In the genomic region with DNA sequence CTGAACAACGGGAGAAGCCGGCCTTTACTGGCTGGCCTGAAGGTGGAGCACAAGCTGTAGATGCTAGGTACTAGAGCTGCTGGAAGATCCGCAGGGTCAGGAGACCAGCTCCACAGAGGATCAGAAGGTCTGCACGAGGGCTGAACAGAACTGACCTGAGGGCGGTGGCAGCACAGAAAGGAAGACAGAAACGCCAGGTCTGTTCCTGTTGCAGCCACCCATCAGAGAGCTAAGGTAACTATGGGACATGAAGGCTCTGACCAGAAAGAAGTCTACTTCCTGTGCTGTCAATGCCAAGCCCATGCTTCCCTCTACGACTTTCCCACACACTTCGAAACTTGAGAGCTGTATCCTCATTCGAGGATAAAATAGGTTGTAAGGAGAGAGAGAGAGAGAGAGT, we compare ENCODE assay signal across 17 mouse cellular contexts. TPM values are rescaled to one million over a fixed set of nuclear protein-coding genes. Genes with fewer than 3 reads are reported as not detected.
DNase-seq lines count a peak whose midpoint lies in the region; ATAC-seq and TF ChIP-seq lines count a peak whose summit lies in the region.
"Had no signal": no experiment of that assay in that cellular context is flagged by ENCODE, and none has a peak within 500 bp of the region (broad histone marks: within the 10 kb centered on the region; RNA-seq: fewer than 3 reads in every experiment).

No protein-coding gene starts in this region.

- no peak for DNase-seq in cerebellum, adult 2 months
- peak; percentile 20 for DNase-seq in kidney, adult 9 months
- no peak for DNase-seq in kidney, postnatal 14 days
- no peak for DNase-seq in testis, postnatal 14 days (ENCODE audit: low spot score)
- no peak for DNase-seq in gastrocnemius, postnatal 25 days
- no peak for DNase-seq in Muller cell, postnatal 12 days (ENCODE audit: inconsistent ontology term)
- DNase-seq: cerebellum, postnatal 14 days; gastrocnemius, postnatal 14 days; lung, embryonic 14.5 days; thymus, postnatal 4 days had no signal

- no peak for TF ChIP-seq POLR2A in cerebellum, adult 2 months (IDR thresholded peaks at IDR 0.05; ENCODE audit: borderline replicate concordance, insufficient read depth, low read length)
- no peak for TF ChIP-seq POLR2A in testis, adult 2 months (IDR thresholded peaks at IDR 0.05; ENCODE audit: control insufficient read depth, low read depth, low read length)

- no peak overlapping the region for H3K4me3 ChIP-seq in cerebellum, adult 2 months (replicated peaks; ENCODE audit: insufficient read depth, low read depth, low read length)
- H3K4me3 ChIP-seq in testis, adult 2 months (ENCODE audit: control insufficient read depth, low read depth, low read length): no peak overlapping the region
- H3K4me3 ChIP-seq: forebrain, embryonic 12.5 days; limb, embryonic 13.5 days; midbrain, embryonic 15.5 days; neural tube, embryonic 13.5 days had no signal

- H3K4me1 ChIP-seq in cerebellum, adult 2 months (ENCODE audit: control insufficient read depth, insufficient read depth, low read length): peaks cover 3% of the 10 kb centered on the region; the same call in 1 of the 2 replicates
- no peaks in the 10 kb centered on the region for H3K4me1 ChIP-seq in testis, adult 2 months (ENCODE audit: control insufficient read depth, insufficient read depth, low read length)
- H3K4me1 ChIP-seq: limb, embryonic 13.5 days had no signal

- no peaks in the 10 kb centered on the region for H3K27me3 ChIP-seq in cerebellum, adult 2 months (ENCODE audit: control insufficient read depth, insufficient read depth, low read length)
- no peaks in the 10 kb centered on the region for H3K27me3 ChIP-seq in testis, adult 2 months (ENCODE audit: control insufficient read depth, insufficient read depth, low read length)
- H3K27me3 ChIP-seq: forebrain, embryonic 12.5 days; limb, embryonic 13.5 days; midbrain, embryonic 15.5 days; neural tube, embryonic 13.5 days had no signal

- H3K27ac ChIP-seq in cerebellum, adult 2 months (ENCODE audit: insufficient read depth, low read length): no peak overlapping the region
- no peak overlapping the region for H3K27ac ChIP-seq in testis, adult 2 months (ENCODE audit: control insufficient read depth, insufficient read depth, low read depth, low read length)
- H3K27ac ChIP-seq: forebrain, embryonic 12.5 days; limb, embryonic 13.5 days; midbrain, embryonic 15.5 days; neural tube, embryonic 13.5 days had no signal

- 80% methylated on average over 9 of the region's 9 CpGs for WGBS in cerebellum, adult 2 months

- TF ChIP-seq CTCF in cerebellum, adult 2 months (IDR thresholded peaks at IDR 0.05; ENCODE audit: borderline replicate concordance, insufficient read depth, low read depth, low read length): 0 out of 2 replicates have a peak, but pooled peaks have one; percentile 11
- TF ChIP-seq CTCF in testis, adult 2 months (IDR thresholded peaks at IDR 0.05; ENCODE audit: control insufficient read depth, insufficient read depth, insufficient replicate concordance, low read depth, low read length): peak; percentile 7; the same call in 1 of the 2 replicates

- no peaks in the 10 kb centered on the region; the same call in 1 of the 2 replicates for H3K36me3 ChIP-seq in testis, adult 2 months (ENCODE audit: control insufficient read depth, insufficient read depth, low read length)
- H3K36me3 ChIP-seq: forebrain, embryonic 12.5 days; midbrain, embryonic 15.5 days had no signal

- ATAC-seq in cerebellum, adult (ENCODE audit: insufficient number of reproducible peaks, low FRiP score, low TSS enrichment): no peak
- ATAC-seq: CD4-positive, CD25-positive, alpha-beta regulatory T cell, adult 4 months; midbrain, embryonic 15.5 days had no signal

RNA-seq across cellular contexts. Expression of a gene that starts 53.3 kb away (rescaled TPM):
- polyA plus RNA-seq in cerebellum, adult 2 months (2012; rRNA removed): 259 and 263 TPM in 2 replicates
- 49.2 and 55.6 TPM in 2 replicates for polyA plus RNA-seq in testis, adult 2 months (2012; rRNA removed)
- total RNA-seq in gastrocnemius, postnatal 25 days (2021): 10 to 100 TPM; 24.7 to 24.8 TPM

RNA-seq across cellular contexts. Expression of a gene that starts 53.9 kb away (rescaled TPM):
- 1.3 TPM in 2 replicates for polyA plus RNA-seq in cerebellum, adult 2 months (2012; rRNA removed)
- 12.8 and 14.0 TPM in 2 replicates for polyA plus RNA-seq in testis, adult 2 months (2012; rRNA removed)
- 1 to 10 TPM; 1.6 to 2.3 TPM for total RNA-seq in gastrocnemius, postnatal 25 days (2021)
